Mouse (Mus musculus) brain, adult 10 weeks (tissue): ENCODE data around the gene Clec2h. TPM values are rescaled to one million over a fixed set of nuclear protein-coding genes. Genes with fewer than 3 reads are reported as not detected.

Source experiments
- polyA plus RNA-seq: library from polyadenylated mRNA; stranded (reverse); fragments of 350-450 nt; fragmentation: Illumina TruSeq; extraction: RNeasy Lipid Tissue Mini Kit (QIAGEN cat#74804); gene quantifications from one replicate; pipeline ENCODE4 v1.2.3, GENCODE M21; 2015; ENCODE audit warnings: low read depth, low replicate concordance

Gene Clec2h
- polyA plus RNA-seq = not detected

GRCm38 (mm10) chr6:128662206-128662605, at the start of gene Clec2h:
TSS of gene Clec2h (plus strand) at chr6:128662385.

DNA sequence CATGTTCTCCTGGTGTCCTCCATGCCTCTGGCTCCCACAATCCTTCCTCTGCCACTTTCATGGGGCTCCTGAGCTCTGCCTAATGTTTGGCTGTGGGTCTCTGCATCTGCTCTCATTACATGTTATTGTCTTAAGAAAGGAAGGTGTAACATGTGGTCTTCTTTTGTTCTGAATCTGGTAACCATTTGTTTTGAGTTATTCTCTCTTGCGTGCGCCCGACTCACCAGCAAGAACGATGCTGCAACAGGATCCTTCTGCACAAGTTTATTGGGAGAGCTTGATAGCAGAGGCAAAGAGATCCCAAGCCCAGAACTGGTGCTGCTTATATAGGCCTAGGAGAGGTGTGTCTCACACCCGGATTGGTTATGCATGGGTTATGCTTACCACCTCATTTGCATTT, 38.8 kb upstream of the Clec2h start, which contains the start of gene Klrb1a:
Klrb1a (minus strand) TSS at position 101 of the 400 bp plus-strand sequence.

DNA sequence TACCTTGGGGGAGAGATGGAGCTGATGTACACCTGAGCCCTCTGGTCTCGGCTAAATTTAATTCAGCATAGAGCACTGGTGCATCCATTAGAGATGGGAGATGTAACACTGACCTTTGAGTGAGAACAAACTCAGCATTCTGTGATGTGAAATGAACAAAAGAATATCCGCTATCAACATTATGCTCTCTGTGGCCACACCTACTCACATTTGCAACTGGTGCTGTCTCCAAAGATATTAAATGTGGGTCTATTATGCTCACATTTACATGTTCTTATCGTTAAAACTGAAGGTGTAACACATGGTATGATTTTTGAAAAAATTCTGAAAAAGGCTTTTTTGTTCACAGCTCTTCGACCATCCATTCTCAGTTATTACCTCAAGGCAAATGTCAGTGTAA, 60.8 kb downstream of the Clec2h start, which contains the start of gene Klrb1:
Klrb1 (minus strand) TSS at position 101 of the 400 bp plus-strand sequence.

Other genes with a start within 250 kb of the Clec2h start
- gene Itfg2, start 237.5 kb upstream of the Clec2h start, polyA plus RNA-seq = 31.2 TPM
- 150 TPM for gene Fkbp4, start 223.7 kb upstream of the Clec2h start, polyA plus RNA-seq
- 0.54 TPM for gene Pzp, start 135.7 kb upstream of the Clec2h start, polyA plus RNA-seq
- gene A2ml1, start 80.8 kb upstream of the Clec2h start, polyA plus RNA-seq = 32.5 TPM
- gene Klrb1a, start 38.9 kb upstream of the Clec2h start, polyA plus RNA-seq = not detected
- not detected for gene Klrb1, start 60.7 kb downstream of the Clec2h start, polyA plus RNA-seq
- not detected for gene Klrb1c, start 126.8 kb downstream of the Clec2h start, polyA plus RNA-seq
- gene Gm44511, start 163.9 kb downstream of the Clec2h start, polyA plus RNA-seq = not detected
- gene Klrb1b, start 163.9 kb downstream of the Clec2h start, polyA plus RNA-seq = not detected
- gene Clec2i, start 225.2 kb downstream of the Clec2h start, polyA plus RNA-seq = not detected
- 4.2 TPM for gene BC035044, start 228.7 kb downstream of the Clec2h start, polyA plus RNA-seq